Mouse (Mus musculus) layer of hippocampus, postnatal 14 days (tissue): Measurements from ENCODE around the gene Adpgk. TPM values are rescaled to one million over a fixed set of nuclear protein-coding genes. Genes with fewer than 3 reads are reported as not detected.

Experiments
- DNase-seq, 2 experiments: peaks; one replicate each; pipeline ENCODE4 v3.0.0; 2021 to 2022; ENCODE audit warnings: low spot score in 2 of 2, mixed read lengths in 1 of 2
- total RNA-seq, 2 experiments: library from RNA; stranded (reverse); gene quantifications; 2 replicates each; pipeline ENCODE4 v1.2.3; 2021

Adpgk gene
- total RNA-seq, 2 experiments from 2014 or later = 17.3 to 17.6 TPM

GRCm38 (mm10) chr9:59369220-59369619 is 77.9 kb downstream of the Adpgk start:
- DNase-seq = no peak

GRCm38 (mm10) chr9:59369646-59370045 is 78.3 kb downstream of the Adpgk start:
- no peak for DNase-seq

Other genes starting within 250 kb of the Adpgk start
- 10 to 100 TPM; 31.8 to 33.4 TPM for gene Bbs4, start 62.0 kb downstream of the Adpgk start, total RNA-seq
- 10 to 100 TPM; 91.1 to 93.3 TPM for gene Arih1, start 195.1 kb downstream of the Adpgk start, total RNA-seq
- gene Hexa, start 248.0 kb downstream of the Adpgk start, total RNA-seq = 10 to 100 TPM; 32.6 to 39.1 TPM
- 1 to 10 TPM; 2.4 to 2.7 TPM for gene Tmem202, start 248.3 kb downstream of the Adpgk start, total RNA-seq